Mouse (Mus musculus) megakaryocyte, embryonic 14.5 days (primary cell): Measurements from ENCODE around the gene Ociad2.
"Not testable (repeated sequence)": the region's sequence is repeated elsewhere in the genome, so short reads cannot be mapped to it uniquely, and the experiment has no call there.

ENCODE experiments used
- FLI1 ChIP-seq: IDR thresholded peaks from 2 replicates; pipeline ENCODE4 v1.6.1; 2012; ENCODE audit warnings: low read length, inconsistent platforms, mixed read lengths
- GATA1 ChIP-seq: IDR thresholded peaks from 3 replicates; pipeline ENCODE4 v1.6.1; 2012; ENCODE audit warnings: mixed read lengths, low read length, inconsistent platforms, borderline replicate concordance

GRCm38 (mm10) chr5:73322684-73323083, 18.1 kb downstream of the Ociad2 start:
- not testable (repeated sequence) for TF ChIP-seq GATA1, FLI1
